In the genomic region with DNA sequence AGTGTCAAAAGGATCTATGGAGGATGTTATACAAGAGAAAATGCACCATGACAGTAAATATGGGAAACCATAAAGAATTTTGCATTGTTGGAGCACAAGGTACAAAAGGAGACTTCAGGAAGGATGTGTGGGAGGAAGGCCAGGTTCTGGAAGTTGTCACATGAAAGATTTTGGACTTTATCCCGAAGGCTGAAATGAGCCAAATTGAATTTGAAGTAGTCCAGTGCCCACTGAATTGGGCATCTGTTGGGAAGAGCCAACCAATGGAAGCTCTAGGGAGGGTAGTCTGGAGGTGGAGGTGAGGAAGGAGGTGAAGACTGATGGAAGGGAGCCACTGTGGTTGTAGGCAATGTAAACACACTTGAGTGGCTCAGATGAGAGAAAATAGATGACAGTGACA, we compare ENCODE assay signal across 29 mouse cellular contexts.
"Had no signal": no experiment of that assay in that cellular context is flagged by ENCODE, and none has a peak within 500 bp of the region (broad histone marks: within the 10 kb centered on the region; RNA-seq: fewer than 3 reads in every experiment).

No protein-coding gene starts in this region.

- DNase-seq: left cerebral cortex, postnatal 4 days; liver; liver, embryonic 13.5 days; liver, postnatal 0 days; lung, adult 18-20 months; lung, adult 2 months; lung, embryonic 14.5 days; lung, postnatal 10 days; lung, postnatal 14 days; lung, postnatal 36 days; lung, postnatal 4 days; midbrain, embryonic 14.5 days had no signal

- H3K36me3 ChIP-seq: limb, embryonic 10.5 days; limb, embryonic 12.5 days; limb, embryonic 13.5 days; limb, embryonic 15.5 days; liver, embryonic 12.5 days; liver, embryonic 13.5 days; liver, embryonic 15.5 days; lung, embryonic 15.5 days; midbrain, embryonic 10.5 days; midbrain, embryonic 12.5 days; midbrain, embryonic 13.5 days; midbrain, embryonic 15.5 days; neural tube, embryonic 12.5 days; neural tube, embryonic 13.5 days had no signal

- H3K9me3 ChIP-seq: limb, embryonic 10.5 days; limb, embryonic 12.5 days; limb, embryonic 13.5 days; limb, embryonic 15.5 days; liver, embryonic 12.5 days; liver, embryonic 13.5 days; liver, embryonic 15.5 days; lung, embryonic 15.5 days; megakaryocyte, embryonic 14.5 days; midbrain, embryonic 10.5 days; midbrain, embryonic 12.5 days; midbrain, embryonic 13.5 days; midbrain, embryonic 15.5 days; neural tube, embryonic 12.5 days; neural tube, embryonic 13.5 days had no signal

- H3K27me3 ChIP-seq: limb, embryonic 12.5 days; limb, embryonic 13.5 days; limb, embryonic 15.5 days; liver, embryonic 12.5 days; liver, embryonic 13.5 days; liver, embryonic 15.5 days; lung, embryonic 15.5 days; megakaryocyte, embryonic 14.5 days; midbrain, embryonic 12.5 days; midbrain, embryonic 13.5 days; midbrain, embryonic 15.5 days; neural tube, embryonic 12.5 days; neural tube, embryonic 13.5 days had no signal

- H3K4me1 ChIP-seq: limb, embryonic 10.5 days; limb, embryonic 12.5 days; limb, embryonic 13.5 days; limb, embryonic 15.5 days; liver, embryonic 12.5 days; liver, embryonic 13.5 days; liver, embryonic 15.5 days; midbrain, embryonic 10.5 days; midbrain, embryonic 12.5 days; midbrain, embryonic 13.5 days; midbrain, embryonic 15.5 days; neural tube, embryonic 12.5 days; neural tube, embryonic 13.5 days had no signal

- H3K27ac ChIP-seq: limb, embryonic 10.5 days; limb, embryonic 12.5 days; limb, embryonic 13.5 days; limb, embryonic 15.5 days; liver, embryonic 12.5 days; liver, embryonic 13.5 days; liver, embryonic 14.5 days; liver, embryonic 15.5 days; lung, embryonic 15.5 days; macrophage; midbrain, embryonic 10.5 days; midbrain, embryonic 12.5 days; midbrain, embryonic 13.5 days; midbrain, embryonic 15.5 days; neural tube, embryonic 12.5 days; neural tube, embryonic 13.5 days had no signal

- H3K4me3 ChIP-seq: limb, embryonic 10.5 days; limb, embryonic 12.5 days; limb, embryonic 13.5 days; limb, embryonic 15.5 days; liver, embryonic 12.5 days; liver, embryonic 13.5 days; liver, embryonic 15.5 days; lung, embryonic 15.5 days; megakaryocyte, embryonic 14.5 days; midbrain, embryonic 10.5 days; midbrain, embryonic 12.5 days; midbrain, embryonic 13.5 days; midbrain, embryonic 15.5 days; myocyte; neural tube, embryonic 12.5 days; neural tube, embryonic 13.5 days had no signal
